Mouse (Mus musculus): ENCODE data around the gene Tpsb2. TPM values are rescaled to one million over a fixed set of nuclear protein-coding genes. Genes with fewer than 3 reads are reported as not detected.

Gene Tpsb2
- polyA plus RNA-seq, 1 experiment from 2014 or later = 0.20 TPM

- Histone ChIP-seq H3K9ac (replicated peaks; ENCODE audit: low read length) (no peak overlapping the region), H3K4me1 (ENCODE audit: control insufficient read depth, insufficient read depth, low read length) (peaks cover 55% of the 10 kb centered on the region), H3K36me3 (ENCODE audit: control insufficient read depth, insufficient read depth, low read length) (no peaks in the 10 kb centered on the region), H3K4me2 (ENCODE audit: low read length) (no peak overlapping the region), H3K27ac (replicated peaks; ENCODE audit: low read depth, low read length) (peak overlapping the region; percentile 32; the same call in 1 of the 2 replicates), H3K4me3 (replicated peaks; ENCODE audit: low read depth, low read length) (no peak overlapping the region), H3K27me3 (ENCODE audit: control insufficient read depth, insufficient read depth, low read length) (no peaks in the 10 kb centered on the region), H3K9me3 (ENCODE audit: control insufficient read depth, low read length) (no peaks in the 10 kb centered on the region)
- DNase-seq (no peak), ATAC-seq (ENCODE audit: low FRiP score, low TSS enrichment) (no peak)
- WGBS = 59% methylated on average over 7 of the region's 7 CpGs
Measured at GRCm38 (mm10) chr17:25409621-25410020, 43.5 kb downstream of the Tpsb2 start.

DNA sequence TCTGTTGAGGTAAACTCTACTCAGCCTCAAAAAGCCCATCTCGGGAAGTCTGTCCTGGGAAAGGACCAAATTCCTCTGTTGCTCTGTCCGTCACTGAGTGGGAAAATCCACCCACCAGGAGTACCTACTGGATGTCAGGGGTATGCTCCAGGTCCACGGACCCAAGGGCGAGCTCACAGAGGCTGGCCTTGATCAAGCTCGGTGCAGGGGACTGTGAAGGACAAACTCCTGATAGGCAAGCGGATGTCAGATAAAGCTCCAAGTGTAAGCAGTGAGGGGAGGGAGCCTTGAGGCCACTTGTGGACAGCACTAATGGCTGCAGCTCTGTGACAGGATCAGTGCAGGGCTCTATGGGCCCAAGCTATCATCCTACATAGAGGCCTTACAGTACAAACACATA lies 44.1 kb downstream of the Tpsb2 start:
- no peaks in the 10 kb centered on the region for H3K9me3 ChIP-seq (ENCODE audit: control insufficient read depth, low read length)
- no peaks in the 10 kb centered on the region for H3K36me3 ChIP-seq (ENCODE audit: control insufficient read depth, insufficient read depth, low read length)
- no peak overlapping the region for H3K4me2 ChIP-seq (ENCODE audit: low read length)
- H3K4me1 ChIP-seq (ENCODE audit: control insufficient read depth, insufficient read depth, low read length) = peaks cover 55% of the 10 kb centered on the region
- 81% methylated on average over 6 of the region's 6 CpGs for WGBS
- no peak for DNase-seq
- H3K9ac ChIP-seq (replicated peaks; ENCODE audit: low read length) = no peak overlapping the region
- H3K27me3 ChIP-seq (ENCODE audit: control insufficient read depth, insufficient read depth, low read length) = no peaks in the 10 kb centered on the region
- peak overlapping the region; percentile 32; the same call in 1 of the 2 replicates for H3K27ac ChIP-seq (replicated peaks; ENCODE audit: low read depth, low read length)
- no peak overlapping the region for H3K4me3 ChIP-seq (replicated peaks; ENCODE audit: low read depth, low read length)
- no peak for ATAC-seq (ENCODE audit: low FRiP score, low TSS enrichment)

GRCm38 (mm10) chr17:25410786-25411185 lies 44.7 kb downstream of the Tpsb2 start:
- peaks cover 55% of the 10 kb centered on the region for H3K4me1 ChIP-seq (ENCODE audit: control insufficient read depth, insufficient read depth, low read length)
- no peak overlapping the region for H3K4me2 ChIP-seq (ENCODE audit: low read length)
- H3K36me3 ChIP-seq (ENCODE audit: control insufficient read depth, insufficient read depth, low read length) = no peaks in the 10 kb centered on the region
- peak overlapping the region; percentile 66 for H3K27ac ChIP-seq (replicated peaks; ENCODE audit: low read depth, low read length)
- DNase-seq = peak; percentile 52
- no peak overlapping the region for H3K4me3 ChIP-seq (replicated peaks; ENCODE audit: low read depth, low read length)
- ATAC-seq (ENCODE audit: low FRiP score, low TSS enrichment) = no peak
- no peaks in the 10 kb centered on the region for H3K9me3 ChIP-seq (ENCODE audit: control insufficient read depth, low read length)
- 34% methylated on average over 7 of the region's 7 CpGs for WGBS
- no peaks in the 10 kb centered on the region for H3K27me3 ChIP-seq (ENCODE audit: control insufficient read depth, insufficient read depth, low read length)
- H3K9ac ChIP-seq (replicated peaks; ENCODE audit: low read length) = no peak overlapping the region

- H3K36me3 ChIP-seq (ENCODE audit: control insufficient read depth, insufficient read depth, low read length) = no peaks in the 10 kb centered on the region
- peak overlapping the region; percentile 66 for H3K27ac ChIP-seq (replicated peaks; ENCODE audit: low read depth, low read length)
- ATAC-seq (ENCODE audit: low FRiP score, low TSS enrichment) (no peak), DNase-seq (no peak)
- no peak overlapping the region for H3K9ac ChIP-seq (replicated peaks; ENCODE audit: low read length)
- no peaks in the 10 kb centered on the region for H3K9me3 ChIP-seq (ENCODE audit: control insufficient read depth, low read length)
- H3K27me3 ChIP-seq (ENCODE audit: control insufficient read depth, insufficient read depth, low read length) = no peaks in the 10 kb centered on the region
- 73% methylated on average over 4 of the region's 4 CpGs for WGBS
- H3K4me1 ChIP-seq (ENCODE audit: control insufficient read depth, insufficient read depth, low read length) = peaks cover 55% of the 10 kb centered on the region
- no peak overlapping the region for H3K4me2 ChIP-seq (ENCODE audit: low read length)
- no peak overlapping the region for H3K4me3 ChIP-seq (replicated peaks; ENCODE audit: low read depth, low read length)
Measured at GRCm38 (mm10) chr17:25411251-25411650, 45.1 kb downstream of the Tpsb2 start.

- no peak overlapping the region for H3K4me2 ChIP-seq (ENCODE audit: low read length)
- ATAC-seq (ENCODE audit: low FRiP score, low TSS enrichment) (no peak), DNase-seq (no peak)
- no peaks in the 10 kb centered on the region for H3K9me3 ChIP-seq (ENCODE audit: control insufficient read depth, low read length)
- no peak overlapping the region for H3K4me3 ChIP-seq (replicated peaks; ENCODE audit: low read depth, low read length)
- 74% methylated on average over 4 of the region's 4 CpGs for WGBS
- no peak overlapping the region for H3K9ac ChIP-seq (replicated peaks; ENCODE audit: low read length)
- no peaks in the 10 kb centered on the region for H3K36me3 ChIP-seq (ENCODE audit: control insufficient read depth, insufficient read depth, low read length)
- H3K27me3 ChIP-seq (ENCODE audit: control insufficient read depth, insufficient read depth, low read length) = no peaks in the 10 kb centered on the region
- peaks cover 58% of the 10 kb centered on the region for H3K4me1 ChIP-seq (ENCODE audit: control insufficient read depth, insufficient read depth, low read length)
- no peak overlapping the region for H3K27ac ChIP-seq (replicated peaks; ENCODE audit: low read depth, low read length)
Measured at GRCm38 (mm10) chr17:25414209-25414608, 48.1 kb downstream of the Tpsb2 start.

DNA sequence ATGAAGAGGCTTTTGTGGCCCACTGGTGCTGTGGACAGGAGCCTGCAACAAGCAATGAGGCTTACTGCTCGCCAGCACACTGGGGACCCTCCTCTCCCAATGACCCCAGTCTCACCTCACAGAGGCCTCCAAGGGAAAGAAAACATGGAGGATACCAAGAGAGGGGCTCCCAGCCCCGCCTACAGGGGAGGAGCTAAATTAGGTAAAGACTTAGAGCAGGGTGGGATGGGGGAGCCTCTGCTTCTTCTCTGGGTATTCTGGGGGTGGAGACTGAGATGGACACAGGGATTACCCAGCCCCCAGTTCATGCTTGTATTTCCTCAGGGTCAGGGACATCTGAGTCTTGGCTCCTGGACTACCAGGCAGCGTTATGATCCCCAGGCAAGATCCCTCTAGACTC lies 48.8 kb downstream of the Tpsb2 start:
- DNase-seq (no peak), ATAC-seq (ENCODE audit: low FRiP score, low TSS enrichment) (no peak)
- peak overlapping the region; percentile 73; the same call in 1 of the 2 replicates for H3K27ac ChIP-seq (replicated peaks; ENCODE audit: low read depth, low read length)
- H3K4me3 ChIP-seq (replicated peaks; ENCODE audit: low read depth, low read length) = no peak overlapping the region
- H3K9me3 ChIP-seq (ENCODE audit: control insufficient read depth, low read length) = no peaks in the 10 kb centered on the region
- no peaks in the 10 kb centered on the region for H3K27me3 ChIP-seq (ENCODE audit: control insufficient read depth, insufficient read depth, low read length)
- no peaks in the 10 kb centered on the region for H3K36me3 ChIP-seq (ENCODE audit: control insufficient read depth, insufficient read depth, low read length)
- H3K4me2 ChIP-seq (ENCODE audit: low read length) = 0 out of 2 replicates have a peak overlapping the region, but pooled peaks have one; percentile 21
- 43% methylated on average over 3 of the region's 3 CpGs for WGBS
- peaks cover 63% of the 10 kb centered on the region for H3K4me1 ChIP-seq (ENCODE audit: control insufficient read depth, insufficient read depth, low read length)
- no peak overlapping the region for H3K9ac ChIP-seq (replicated peaks; ENCODE audit: low read length)

DNA sequence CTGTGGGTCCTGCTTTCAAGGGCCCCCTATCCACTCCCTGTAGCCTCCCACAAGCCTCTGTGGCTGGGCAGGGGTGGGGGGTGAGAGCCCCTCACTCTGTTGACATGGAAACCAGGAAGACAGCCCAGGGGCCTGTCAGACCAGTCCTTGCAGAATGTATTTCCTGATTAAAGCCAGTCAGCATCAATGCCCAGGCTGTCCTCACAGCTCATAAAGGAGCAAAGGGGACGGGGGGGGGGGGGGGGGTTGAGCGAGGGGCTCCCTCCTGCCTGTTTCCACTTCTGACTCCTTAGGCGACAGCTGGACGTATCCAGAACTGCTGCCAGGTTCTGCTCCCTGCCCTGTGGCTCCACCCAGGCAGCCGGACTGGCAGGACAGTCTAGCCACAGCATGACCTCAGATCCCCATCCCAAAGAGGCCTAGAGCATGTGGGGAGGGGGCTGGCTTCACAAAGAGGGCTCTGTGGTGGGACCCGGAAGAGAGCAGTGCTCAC lies 49.4 kb downstream of the Tpsb2 start:
- Histone ChIP-seq H3K4me1 (ENCODE audit: control insufficient read depth, insufficient read depth, low read length) (peaks cover 64% of the 10 kb centered on the region), H3K36me3 (ENCODE audit: control insufficient read depth, insufficient read depth, low read length) (no peaks in the 10 kb centered on the region), H3K4me2 (ENCODE audit: low read length) (peak overlapping the region; percentile 21), H3K9ac (replicated peaks; ENCODE audit: low read length) (peak overlapping the region; percentile 34), H3K4me3 (replicated peaks; ENCODE audit: low read depth, low read length) (no peak overlapping the region), H3K27me3 (ENCODE audit: control insufficient read depth, insufficient read depth, low read length) (no peaks in the 10 kb centered on the region), H3K9me3 (ENCODE audit: control insufficient read depth, low read length) (no peaks in the 10 kb centered on the region), H3K27ac (replicated peaks; ENCODE audit: low read depth, low read length) (peak overlapping the region; percentile 73)
- WGBS = 2% methylated on average over 6 of the region's 6 CpGs
- DNase-seq (peak; percentile 50), ATAC-seq (ENCODE audit: low FRiP score, low TSS enrichment) (peak; percentile 59)

GRCm38 (mm10) chr17:25416219-25416618 lies 50.1 kb downstream of the Tpsb2 start:
- H3K4me2 ChIP-seq (ENCODE audit: low read length) = no peak overlapping the region
- H3K4me3 ChIP-seq (replicated peaks; ENCODE audit: low read depth, low read length) = no peak overlapping the region
- peaks cover 57% of the 10 kb centered on the region for H3K4me1 ChIP-seq (ENCODE audit: control insufficient read depth, insufficient read depth, low read length)
- H3K9me3 ChIP-seq (ENCODE audit: control insufficient read depth, low read length) = no peaks in the 10 kb centered on the region
- 8% methylated on average over 3 of the region's 3 CpGs for WGBS
- no peaks in the 10 kb centered on the region for H3K36me3 ChIP-seq (ENCODE audit: control insufficient read depth, insufficient read depth, low read length)
- no peak overlapping the region for H3K9ac ChIP-seq (replicated peaks; ENCODE audit: low read length)
- H3K27ac ChIP-seq (replicated peaks; ENCODE audit: low read depth, low read length) = peak overlapping the region; percentile 73
- H3K27me3 ChIP-seq (ENCODE audit: control insufficient read depth, insufficient read depth, low read length) = no peaks in the 10 kb centered on the region
- ATAC-seq (ENCODE audit: low FRiP score, low TSS enrichment) = no peak
- DNase-seq = peak; percentile 65

- Histone ChIP-seq H3K4me1 (ENCODE audit: control insufficient read depth, insufficient read depth, low read length) (peaks cover 52% of the 10 kb centered on the region), H3K4me2 (ENCODE audit: low read length) (no peak overlapping the region), H3K4me3 (replicated peaks; ENCODE audit: low read depth, low read length) (no peak overlapping the region), H3K9ac (replicated peaks; ENCODE audit: low read length) (no peak overlapping the region), H3K9me3 (ENCODE audit: control insufficient read depth, low read length) (no peaks in the 10 kb centered on the region), H3K27ac (replicated peaks; ENCODE audit: low read depth, low read length) (peak overlapping the region; percentile 75; the same call in 1 of the 2 replicates), H3K36me3 (ENCODE audit: control insufficient read depth, insufficient read depth, low read length) (no peaks in the 10 kb centered on the region), H3K27me3 (ENCODE audit: control insufficient read depth, insufficient read depth, low read length) (no peaks in the 10 kb centered on the region)
- ATAC-seq (ENCODE audit: low FRiP score, low TSS enrichment) (no peak), DNase-seq (no peak)
- WGBS = 65% methylated on average over 6 of the region's 6 CpGs
Measured at GRCm38 (mm10) chr17:25417990-25418389, 51.9 kb downstream of the Tpsb2 start.
